Mouse (Mus musculus) T-helper 17 cell (primary cell): Measurements from ENCODE around the gene Ryr2.

ENCODE experiments used
- in situ Hi-C, 2 experiments: fragments of 300-600 bp; cut with MboI, MseI; formaldehyde crosslinking; loops; 1 replicate in 1 of 2; 2 replicates in 1 of 2; pipeline ENCODE4 v1.15.1; 2025; ENCODE audit warnings: high pct_unique_total_duplicates in 2 of 2

Ryr2 gene

DNA sequence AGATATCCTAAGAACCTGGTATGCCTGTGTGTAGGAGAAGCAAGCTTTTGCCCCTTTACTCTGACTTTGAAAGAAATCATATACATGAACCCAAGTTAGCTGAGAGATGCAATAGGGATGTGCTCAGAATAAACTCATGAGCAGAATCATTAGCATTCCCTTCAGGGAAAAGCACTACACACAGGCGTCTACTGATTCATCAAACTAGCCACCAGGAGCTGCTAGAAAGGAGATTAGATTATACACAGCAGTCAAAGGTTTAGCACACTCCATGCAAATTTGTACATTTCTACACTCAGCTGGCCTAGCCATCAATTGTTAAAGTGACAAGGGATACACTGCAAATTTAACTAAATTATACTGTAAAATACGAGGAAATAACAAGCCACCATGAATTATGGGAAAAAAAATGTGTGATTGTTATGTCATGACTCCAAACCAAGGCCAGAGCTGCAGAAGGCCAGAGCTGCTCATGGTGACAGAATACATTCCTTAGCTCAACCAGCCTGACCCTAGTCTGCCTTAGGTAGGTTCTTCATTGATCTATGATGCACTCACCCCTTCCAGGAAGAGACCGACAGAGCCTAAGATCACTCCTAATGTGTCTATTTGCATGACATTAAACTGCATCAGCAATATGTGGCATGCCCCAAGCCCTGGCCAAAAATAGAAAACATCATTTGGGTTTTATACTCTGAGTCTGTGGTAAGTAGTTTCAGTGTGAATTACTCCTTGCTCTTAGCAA lies 324.2 kb downstream of the Ryr2 start:
- in situ Hi-C loops, result no loop called here

DNA sequence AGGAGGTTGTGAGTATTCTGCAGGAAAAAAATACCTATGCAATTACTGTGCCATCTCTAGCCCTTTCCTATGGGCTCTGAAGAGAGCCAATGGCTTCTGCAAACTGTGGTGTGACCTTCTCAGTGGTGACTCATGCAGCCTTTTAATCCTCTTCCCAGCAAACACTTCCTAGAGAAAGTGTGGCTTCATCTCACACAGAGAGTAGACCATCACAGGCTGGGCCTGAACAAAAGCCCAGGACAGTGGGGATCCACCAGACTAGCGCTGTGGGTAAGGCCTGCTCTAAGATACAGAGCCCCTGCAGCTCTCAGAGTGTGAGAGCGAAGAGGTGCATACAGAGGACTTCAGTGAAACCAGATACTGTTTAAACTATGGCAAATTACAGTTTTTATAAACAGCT lies 325.7 kb downstream of the Ryr2 start:
- in situ Hi-C loops, result no loop called here

DNA sequence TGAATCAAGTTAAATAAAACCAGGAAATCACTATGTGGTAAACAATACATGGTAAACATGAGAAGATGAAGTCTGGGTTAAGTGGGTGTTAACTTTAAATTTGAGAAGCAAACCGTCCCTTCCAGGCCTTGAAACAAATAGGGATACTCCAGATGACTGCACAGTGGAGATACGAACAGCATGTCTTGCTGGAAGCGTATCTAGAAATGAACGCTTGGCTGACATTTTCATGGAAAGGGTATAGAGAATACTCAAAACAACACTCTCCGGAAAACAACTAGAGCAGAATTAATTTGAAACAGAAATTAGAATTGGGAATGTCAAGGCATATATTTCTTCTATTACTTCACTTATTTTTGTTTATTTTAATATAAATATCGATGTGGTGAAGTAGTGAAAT lies 329.0 kb downstream of the Ryr2 start:
- in situ Hi-C loops, result no loop called here

GRCm38 (mm10) chr13:11772173-11772572 lies 334.6 kb downstream of the Ryr2 start:
- in situ Hi-C loops, result no loop called here

DNA sequence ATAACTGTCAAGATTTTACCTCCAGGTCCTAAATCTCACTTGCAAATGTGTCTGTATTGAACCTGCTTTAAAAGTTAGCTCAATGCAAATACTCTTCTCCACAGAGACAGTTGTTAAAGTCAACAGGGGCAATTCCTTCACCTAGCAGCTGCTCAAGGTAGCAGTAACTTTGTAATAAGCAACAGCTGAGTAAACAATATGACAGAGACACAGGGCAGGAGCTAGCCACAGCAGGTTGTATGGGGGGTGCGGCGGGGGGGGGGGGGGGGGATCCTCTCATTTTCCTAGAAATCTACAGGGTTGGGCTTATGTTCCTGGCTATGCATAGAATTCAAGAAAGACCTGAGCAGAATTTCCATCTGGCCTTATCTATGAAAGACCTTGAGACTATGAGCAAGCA lies 339.8 kb downstream of the Ryr2 start:
- in situ Hi-C loops, result no loop called here

DNA sequence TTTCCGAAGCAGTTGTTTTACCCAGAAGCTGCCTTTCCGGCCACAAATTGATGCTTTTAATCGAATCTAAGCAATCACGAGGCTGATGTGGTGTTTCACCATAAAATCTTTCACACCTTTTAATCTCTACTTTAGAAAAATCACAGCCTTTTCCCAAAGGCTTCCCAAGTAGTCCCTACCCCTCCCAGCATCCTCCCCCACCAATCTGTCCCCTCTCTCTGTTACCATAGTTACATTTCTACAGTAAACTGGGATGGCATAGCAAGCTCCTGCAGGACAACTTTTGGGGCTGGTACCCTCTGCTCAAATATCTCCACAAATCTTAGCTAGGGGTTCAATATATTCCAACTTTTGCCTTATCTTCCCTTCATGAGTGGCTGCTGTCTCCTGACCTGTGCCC lies 342.8 kb downstream of the Ryr2 start:
- in situ Hi-C loops, result no loop called here

DNA sequence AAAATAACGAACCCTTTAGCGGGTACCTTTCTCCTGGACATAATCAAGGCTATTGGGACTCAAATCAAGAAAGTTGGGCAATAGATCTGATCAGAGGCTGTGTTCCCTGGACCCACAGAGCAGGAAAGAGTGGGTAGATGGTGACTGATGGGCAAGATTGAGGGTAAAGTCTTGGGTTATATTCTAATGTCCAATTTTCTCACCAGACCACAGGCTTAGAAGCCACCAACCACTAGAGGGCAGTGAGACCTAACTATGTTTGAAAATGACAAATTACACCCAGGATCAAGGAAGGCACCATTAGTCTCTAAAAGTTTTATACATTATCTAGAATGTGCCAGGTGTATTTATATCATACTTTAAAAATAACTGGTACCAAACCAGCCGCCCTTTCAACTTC lies 343.6 kb downstream of the Ryr2 start:
- in situ Hi-C loops, result no loop called here

DNA sequence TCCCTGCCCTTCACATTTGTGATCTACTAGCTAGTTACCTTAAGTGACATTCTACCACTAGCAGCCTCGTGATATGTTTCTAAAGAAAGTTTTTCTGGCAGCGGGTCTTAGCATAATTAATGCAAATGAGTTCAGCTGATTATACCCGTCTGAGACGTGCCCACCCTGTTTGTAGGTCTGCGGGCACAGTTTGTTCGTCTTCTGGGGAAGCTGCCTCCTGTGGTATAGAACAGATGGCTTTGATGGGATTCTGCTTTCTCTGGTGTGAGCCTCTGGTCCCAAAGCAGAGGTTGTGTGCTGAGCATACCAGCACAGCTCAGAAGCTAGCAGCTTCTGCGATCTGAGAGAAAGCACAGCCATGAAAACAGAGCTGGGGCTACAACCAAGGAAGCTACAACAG lies 348.9 kb downstream of the Ryr2 start:
- in situ Hi-C loops, result loop anchor here (10.0 kb wide), 2 partner anchors 347 to 627 kb away; partner anchors contain the start of gene Ryr2 (in 1 of the 2)

- in situ Hi-C loops, result no loop called here
Measured at GRCm38 (mm10) chr13:11745479-11745878, 361.3 kb downstream of the Ryr2 start.

DNA sequence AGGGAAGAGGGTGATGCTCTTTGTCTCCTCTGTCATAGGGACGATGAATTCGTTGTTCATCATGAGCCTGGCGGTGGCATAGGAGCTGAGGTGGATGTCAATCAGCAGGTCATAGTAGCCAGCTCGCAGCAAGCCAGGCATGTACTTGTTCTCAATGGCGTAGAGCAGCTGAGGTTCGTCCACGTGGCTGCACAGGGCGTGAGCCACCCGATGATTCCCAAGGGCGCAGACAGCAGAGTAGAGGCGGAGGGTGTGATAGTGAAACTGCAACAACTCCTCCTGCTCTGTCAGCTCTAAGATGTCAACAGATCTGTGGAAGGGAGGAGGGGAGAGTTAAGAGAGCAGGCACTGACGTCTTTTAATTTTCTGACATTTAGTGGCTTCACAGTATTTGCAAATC lies 368.5 kb downstream of the Ryr2 start:
- in situ Hi-C loops, result no loop called here

DNA sequence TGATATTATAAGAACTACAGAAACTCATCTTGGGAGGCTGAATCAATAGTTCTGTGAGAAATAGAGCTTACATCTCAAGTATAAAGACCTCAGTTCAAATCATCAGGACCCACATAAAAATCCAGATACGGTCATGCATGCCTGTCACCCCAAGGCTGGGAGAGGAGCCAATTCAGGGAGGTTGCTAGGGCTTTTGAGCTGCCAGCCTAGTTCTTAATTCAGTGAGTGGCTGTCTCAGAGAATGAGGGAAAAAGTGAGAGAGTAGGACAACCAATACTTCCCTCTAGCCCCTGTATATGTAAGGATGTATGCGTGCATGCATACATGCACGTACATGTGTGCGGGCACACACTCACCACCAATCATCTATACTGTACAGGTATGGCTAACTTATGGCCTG lies 390.5 kb downstream of the Ryr2 start:
- in situ Hi-C loops, result no loop called here

GRCm38 (mm10) chr13:11709708-11710471 lies 396.9 kb downstream of the Ryr2 start:
- in situ Hi-C loops, result no loop called here

GRCm38 (mm10) chr13:11701721-11702120 lies 405.0 kb downstream of the Ryr2 start:
- in situ Hi-C loops, result no loop called here

DNA sequence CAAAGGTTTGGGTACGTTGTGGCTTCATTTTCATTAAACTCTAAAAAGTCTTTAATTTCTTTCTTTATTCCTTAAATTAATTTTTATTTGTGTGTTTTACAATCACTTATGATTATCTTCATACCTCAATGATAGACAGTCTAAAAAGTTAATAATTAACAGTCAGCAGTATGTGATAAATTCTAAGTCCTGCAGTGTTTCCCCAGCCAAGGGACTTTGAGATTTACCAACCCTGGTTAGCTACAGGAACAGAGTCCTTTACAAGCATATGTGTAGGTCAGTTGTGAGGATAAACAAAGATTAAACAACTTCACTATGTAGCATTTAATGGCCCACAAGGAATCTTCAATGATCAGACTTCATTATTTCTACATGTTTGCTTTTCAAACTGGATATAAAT lies 410.2 kb downstream of the Ryr2 start:
- in situ Hi-C loops, result no loop called here

GRCm38 (mm10) chr13:11681802-11682201 lies 424.9 kb downstream of the Ryr2 start:
- in situ Hi-C loops, result no loop called here

DNA sequence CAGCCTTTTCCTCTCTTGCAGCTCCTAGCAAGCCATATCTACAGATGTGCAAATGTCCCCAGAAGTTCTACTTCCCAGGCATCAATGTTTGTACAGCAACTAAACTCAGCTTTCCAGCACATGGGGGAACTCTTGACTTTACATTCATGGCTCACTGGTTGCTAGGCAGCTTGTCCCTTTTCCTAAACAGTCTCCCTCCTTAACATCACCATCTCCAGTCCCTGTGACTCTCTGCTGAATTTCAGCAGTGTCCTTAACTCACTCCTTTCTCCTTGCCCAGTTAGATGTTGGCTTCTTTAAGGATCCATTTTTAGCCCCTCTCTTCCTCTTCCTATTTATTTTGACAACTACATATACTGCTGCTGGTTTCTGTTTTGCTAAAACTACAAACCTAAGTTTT lies 443.9 kb downstream of the Ryr2 start:
- in situ Hi-C loops, result no loop called here

GRCm38 (mm10) chr13:11644846-11645245 lies 461.9 kb downstream of the Ryr2 start:
- in situ Hi-C loops, result no loop called here

- in situ Hi-C loops, result no loop called here
Measured at GRCm38 (mm10) chr13:11636383-11636782, 470.4 kb downstream of the Ryr2 start.

GRCm38 (mm10) chr13:11624513-11624912 lies 482.2 kb downstream of the Ryr2 start:
- in situ Hi-C loops, result no loop called here

GRCm38 (mm10) chr13:11595431-11595830 lies 511.3 kb downstream of the Ryr2 start:
- in situ Hi-C loops, result no loop called here

GRCm38 (mm10) chr13:11585283-11585682 lies 521.5 kb downstream of the Ryr2 start:
- in situ Hi-C loops, result no loop called here

DNA sequence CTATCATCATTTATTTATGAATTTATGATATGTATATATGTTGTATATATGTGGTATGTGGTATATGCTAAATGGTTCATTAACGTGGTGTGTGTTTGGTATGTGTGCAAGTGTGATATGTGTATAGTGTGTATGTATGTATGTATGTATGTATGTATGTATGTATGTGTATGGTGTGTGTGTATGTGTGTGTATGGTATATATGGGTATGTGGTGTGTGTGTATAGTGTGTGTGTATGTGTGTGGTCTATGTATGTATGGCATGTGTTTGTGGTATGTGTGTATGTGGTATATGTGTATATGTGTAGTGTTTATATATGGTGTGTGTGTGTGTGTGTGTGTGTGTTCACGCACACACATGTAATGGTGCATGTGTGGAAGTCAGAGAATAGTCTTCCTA lies 534.2 kb downstream of the Ryr2 start:
- in situ Hi-C loops, result no loop called here

DNA sequence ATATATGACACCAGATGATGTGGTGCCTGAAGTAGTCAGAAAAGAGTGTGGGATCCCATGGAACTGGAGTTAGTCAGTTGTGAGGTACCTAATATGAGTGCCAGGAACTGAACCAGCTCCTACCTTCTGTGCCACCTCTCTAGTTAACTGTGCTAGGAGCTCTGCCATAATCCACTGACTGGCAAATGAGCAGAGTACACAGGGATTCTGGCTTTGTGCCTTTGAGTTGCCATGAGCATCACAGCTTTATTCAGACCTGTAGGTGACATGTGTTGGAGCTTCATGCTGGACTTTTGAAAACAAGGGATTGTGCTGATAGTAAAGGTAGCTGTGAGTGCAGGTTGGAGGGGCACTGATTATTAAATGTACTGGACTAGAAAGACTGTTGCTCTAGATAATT lies 539.4 kb downstream of the Ryr2 start:
- in situ Hi-C loops, result no loop called here
